Mouse (Mus musculus): Measurements from ENCODE around the gene Izumo1. TPM values are rescaled to one million over a fixed set of nuclear protein-coding genes. Genes with fewer than 3 reads are reported as not detected.

Izumo1 gene
- polyA plus RNA-seq, 1 experiment from 2014 or later, result not detected

DNA sequence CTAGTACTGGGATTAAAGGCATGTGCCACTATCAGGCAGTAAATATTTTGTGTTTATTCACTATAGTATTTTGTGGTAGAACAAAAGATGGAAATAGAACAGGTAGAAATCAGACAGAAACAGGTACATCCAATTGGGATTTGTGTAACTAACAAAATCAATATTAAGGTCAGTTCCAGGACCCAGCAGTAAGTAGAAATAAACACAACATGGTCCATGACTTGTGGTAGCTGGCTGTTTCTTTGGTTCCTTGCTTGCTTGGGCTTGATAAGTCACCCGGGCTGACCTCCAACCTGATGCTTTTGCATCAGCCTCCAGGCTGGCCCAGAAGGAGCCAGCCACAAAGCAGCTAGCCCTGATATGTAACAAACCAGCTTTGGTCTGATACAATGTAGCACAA lies 12.1 kb upstream of the Izumo1 start:
- DNase-seq (ENCODE audit: low spot score), result no peak
- Histone ChIP-seq H3K4me2 (ENCODE audit: low read length) (no peak overlapping the region), H3K36me3 (ENCODE audit: control insufficient read depth, insufficient read depth, low read length) (no peaks in the 10 kb centered on the region), H3K4me3 (ENCODE audit: low read depth, low read length) (no peak overlapping the region), H3K27me3 (replicated peaks; ENCODE audit: control insufficient read depth, insufficient read depth, low read length) (no peaks in the 10 kb centered on the region), H3K4me1 (ENCODE audit: control insufficient read depth, insufficient read depth, low read length) (no peaks in the 10 kb centered on the region), H3K9me3 (replicated peaks; ENCODE audit: control insufficient read depth, low read length) (no peaks in the 10 kb centered on the region), H3K9ac (ENCODE audit: low read length) (no peak overlapping the region), H3K27ac (ENCODE audit: low read depth, low read length) (no peak overlapping the region)
- 82% methylated on average over 1 of the region's 1 CpGs for WGBS
- ATAC-seq, result no peak

DNA sequence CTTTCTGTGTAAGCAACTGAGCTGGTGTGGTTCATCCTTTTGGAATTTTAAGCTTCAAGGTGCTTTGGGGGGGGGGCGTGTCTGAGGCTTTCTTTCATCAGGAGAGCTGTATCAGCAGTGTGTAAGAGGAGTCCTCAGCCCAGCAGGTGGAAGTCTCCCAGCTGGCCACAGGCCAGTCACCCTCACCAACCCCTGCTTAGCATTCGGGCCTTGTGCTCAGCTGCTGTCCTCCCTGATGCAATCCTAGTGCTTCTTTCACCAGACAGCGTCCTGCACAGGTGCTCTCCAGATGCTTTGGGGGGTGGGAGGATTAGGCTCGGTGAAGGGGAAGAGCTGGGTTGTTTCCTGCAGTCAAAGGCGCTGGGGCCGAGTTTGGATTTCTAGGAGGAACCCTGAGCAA lies 5.3 kb upstream of the Izumo1 start:
- H3K36me3 ChIP-seq (ENCODE audit: control insufficient read depth, insufficient read depth, low read length), result no peaks in the 10 kb centered on the region
- no peak overlapping the region for H3K4me3 ChIP-seq (ENCODE audit: low read depth, low read length)
- H3K4me1 ChIP-seq (ENCODE audit: control insufficient read depth, insufficient read depth, low read length), result no peaks in the 10 kb centered on the region
- DNase-seq (ENCODE audit: low spot score) (no peak), ATAC-seq (no peak)
- no peaks in the 10 kb centered on the region for H3K9me3 ChIP-seq (replicated peaks; ENCODE audit: control insufficient read depth, low read length)
- H3K27me3 ChIP-seq (replicated peaks; ENCODE audit: control insufficient read depth, insufficient read depth, low read length), result peaks cover 20% of the 10 kb centered on the region
- no peak overlapping the region for H3K9ac ChIP-seq (ENCODE audit: low read length)
- WGBS, result 20% methylated on average over 6 of the region's 6 CpGs
- H3K27ac ChIP-seq (ENCODE audit: low read depth, low read length), result no peak overlapping the region
- no peak overlapping the region for H3K4me2 ChIP-seq (ENCODE audit: low read length)

DNA sequence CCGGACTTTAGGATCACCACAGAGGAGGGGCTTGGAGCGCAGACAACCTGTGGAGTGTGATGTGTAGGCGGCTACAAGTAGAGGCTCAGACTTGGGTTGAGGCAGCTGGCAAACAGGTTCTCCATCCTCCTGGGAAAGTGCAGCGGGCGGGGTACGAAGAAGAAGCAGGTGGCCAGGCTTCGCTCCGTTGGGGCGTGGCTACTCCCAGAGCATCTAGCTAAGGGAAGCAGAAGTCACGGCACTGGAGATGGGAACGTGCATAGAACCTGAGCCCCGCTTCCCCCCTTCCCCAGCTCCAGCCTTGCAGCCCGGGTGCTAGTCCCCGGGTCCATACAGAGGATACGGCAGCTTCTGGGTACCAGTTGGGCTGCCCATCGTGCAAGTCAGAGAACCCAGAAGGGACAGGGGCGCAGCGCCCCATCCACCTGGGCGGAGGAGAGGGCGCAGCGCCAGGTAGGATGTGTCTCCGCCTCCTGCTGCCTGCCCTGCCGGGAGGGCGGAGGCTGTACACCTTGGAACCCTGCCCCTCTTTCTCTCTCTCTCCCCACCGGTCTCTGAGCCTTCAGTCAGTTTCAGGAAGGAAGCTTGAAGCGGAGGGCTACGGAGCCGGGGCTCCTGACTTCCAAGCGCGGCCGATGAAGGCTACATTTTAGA lies 4.4 kb upstream of the Izumo1 start, which contains the start of gene Fut1:
TSS of gene Fut1 (plus strand) at position 248 of the 654 bp plus-strand sequence.
- H3K27me3 ChIP-seq (replicated peaks; ENCODE audit: control insufficient read depth, insufficient read depth, low read length), result peaks cover 20% of the 10 kb centered on the region
- no peak within 1 kb of the TSS for H3K27ac ChIP-seq (ENCODE audit: low read depth, low read length)
- no peak within 1 kb of the TSS for H3K9ac ChIP-seq (ENCODE audit: low read length)
- 0 out of 2 replicates have a peak within 1 kb of the TSS, but pooled peaks have one; percentile 18 for H3K4me2 ChIP-seq (ENCODE audit: low read length)
- no peak for ATAC-seq
- H3K36me3 ChIP-seq (ENCODE audit: control insufficient read depth, insufficient read depth, low read length), result no peaks in the 10 kb centered on the region
- H3K4me1 ChIP-seq (ENCODE audit: control insufficient read depth, insufficient read depth, low read length), result no peaks in the 10 kb centered on the region
- DNase-seq (ENCODE audit: low spot score), result no peak
- H3K9me3 ChIP-seq (replicated peaks; ENCODE audit: control insufficient read depth, low read length), result no peaks in the 10 kb centered on the region
- no peak within 1 kb of the TSS for H3K4me3 ChIP-seq (ENCODE audit: low read depth, low read length)
- 7% methylated on average over 28 of the region's 31 CpGs for WGBS

DNA sequence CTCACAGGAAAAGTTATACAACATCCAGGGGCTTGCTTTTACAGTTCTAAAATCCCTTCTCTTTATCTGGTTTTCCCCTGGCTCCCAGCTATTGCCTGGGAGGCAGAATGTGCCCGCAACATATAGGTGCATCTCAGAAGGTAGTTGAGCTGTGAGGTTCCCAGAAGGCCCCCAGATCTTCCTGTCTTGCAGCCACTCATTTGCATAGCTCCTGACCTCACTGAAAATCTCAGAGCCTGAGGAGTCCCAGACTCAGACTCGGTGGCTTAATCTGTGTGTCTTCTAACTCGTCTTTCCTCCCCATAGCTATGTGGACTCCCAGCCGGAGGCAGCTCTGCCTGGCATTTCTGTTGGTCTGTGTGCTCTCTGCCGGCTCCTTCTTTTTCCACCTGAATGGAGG lies 3.3 kb upstream of the Izumo1 start:
- ATAC-seq, result no peak
- no peak overlapping the region for H3K9ac ChIP-seq (ENCODE audit: low read length)
- H3K27ac ChIP-seq (ENCODE audit: low read depth, low read length), result no peak overlapping the region
- H3K36me3 ChIP-seq (ENCODE audit: control insufficient read depth, insufficient read depth, low read length), result no peaks in the 10 kb centered on the region
- H3K4me1 ChIP-seq (ENCODE audit: control insufficient read depth, insufficient read depth, low read length), result no peaks in the 10 kb centered on the region
- H3K9me3 ChIP-seq (replicated peaks; ENCODE audit: control insufficient read depth, low read length), result no peaks in the 10 kb centered on the region
- DNase-seq (ENCODE audit: low spot score), result no peak
- WGBS, result 83% methylated on average over 5 of the region's 5 CpGs
- no peak overlapping the region for H3K4me2 ChIP-seq (ENCODE audit: low read length)
- H3K27me3 ChIP-seq (replicated peaks; ENCODE audit: control insufficient read depth, insufficient read depth, low read length), result peaks cover 20% of the 10 kb centered on the region
- H3K4me3 ChIP-seq (ENCODE audit: low read depth, low read length), result no peak overlapping the region

DNA sequence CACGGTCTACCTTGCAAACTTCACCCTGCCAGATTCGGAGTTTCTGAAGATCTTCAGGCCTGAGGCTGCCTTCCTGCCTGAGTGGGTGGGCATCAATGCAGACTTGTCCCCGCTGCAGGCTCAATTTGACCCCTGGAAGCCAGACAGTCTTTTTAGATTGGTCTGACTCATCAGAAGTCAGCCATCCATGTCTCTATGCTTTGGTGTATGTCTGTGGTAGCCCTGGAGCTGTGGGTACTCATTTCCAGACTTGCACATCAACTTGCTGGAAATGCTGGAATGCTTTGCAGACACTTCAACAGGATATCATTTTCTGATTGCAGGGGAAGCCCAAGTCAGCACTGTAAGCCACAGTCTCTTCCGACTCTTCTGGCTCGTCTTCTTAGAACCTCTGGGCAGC lies 2.0 kb upstream of the Izumo1 start:
- no peak for ATAC-seq
- H3K9me3 ChIP-seq (replicated peaks; ENCODE audit: control insufficient read depth, low read length), result no peaks in the 10 kb centered on the region
- H3K27me3 ChIP-seq (replicated peaks; ENCODE audit: control insufficient read depth, insufficient read depth, low read length), result peaks cover 20% of the 10 kb centered on the region
- no peak overlapping the region for H3K27ac ChIP-seq (ENCODE audit: low read depth, low read length)
- no peaks in the 10 kb centered on the region for H3K36me3 ChIP-seq (ENCODE audit: control insufficient read depth, insufficient read depth, low read length)
- DNase-seq (ENCODE audit: low spot score), result no peak
- no peak overlapping the region for H3K9ac ChIP-seq (ENCODE audit: low read length)
- WGBS, result 92% methylated on average over 5 of the region's 5 CpGs
- H3K4me3 ChIP-seq (ENCODE audit: low read depth, low read length), result no peak overlapping the region
- H3K4me2 ChIP-seq (ENCODE audit: low read length), result no peak overlapping the region
- H3K4me1 ChIP-seq (ENCODE audit: control insufficient read depth, insufficient read depth, low read length), result no peaks in the 10 kb centered on the region

DNA sequence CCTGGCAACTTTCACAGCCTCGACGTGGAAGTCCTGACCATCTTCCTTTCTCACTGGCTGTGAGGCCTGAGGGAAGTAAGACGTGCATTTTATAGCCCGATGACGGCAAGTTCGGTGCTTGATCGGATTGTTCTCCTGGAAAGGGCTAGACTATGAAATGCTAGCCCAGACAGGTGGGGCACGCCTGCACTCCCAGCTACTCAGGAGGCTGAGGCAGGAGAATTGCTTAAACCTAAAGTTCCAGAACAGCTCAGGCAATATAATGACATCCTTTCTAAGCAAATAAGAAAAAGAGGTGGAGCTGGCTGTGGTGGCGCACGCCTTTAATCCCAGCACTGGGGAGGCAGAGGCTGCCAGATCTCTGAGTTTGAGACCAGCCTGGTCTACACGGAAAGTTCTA lies 1.9 kb downstream of the Izumo1 start:
- Histone ChIP-seq H3K9me3 (replicated peaks; ENCODE audit: control insufficient read depth, low read length) (no peaks in the 10 kb centered on the region), H3K9ac (ENCODE audit: low read length) (no peak overlapping the region), H3K27me3 (replicated peaks; ENCODE audit: control insufficient read depth, insufficient read depth, low read length) (0 out of 2 replicates have a peak, but pooled peaks cover 7% of the 10 kb centered on the region), H3K36me3 (ENCODE audit: control insufficient read depth, insufficient read depth, low read length) (no peaks in the 10 kb centered on the region), H3K4me1 (ENCODE audit: control insufficient read depth, insufficient read depth, low read length) (0 out of 2 replicates have a peak, but pooled peaks cover 2% of the 10 kb centered on the region), H3K27ac (ENCODE audit: low read depth, low read length) (no peak overlapping the region), H3K4me3 (ENCODE audit: low read depth, low read length) (no peak overlapping the region), H3K4me2 (ENCODE audit: low read length) (no peak overlapping the region)
- WGBS, result 95% methylated on average over 11 of the region's 11 CpGs
- no peak for ATAC-seq
- DNase-seq (ENCODE audit: low spot score), result no peak

DNA sequence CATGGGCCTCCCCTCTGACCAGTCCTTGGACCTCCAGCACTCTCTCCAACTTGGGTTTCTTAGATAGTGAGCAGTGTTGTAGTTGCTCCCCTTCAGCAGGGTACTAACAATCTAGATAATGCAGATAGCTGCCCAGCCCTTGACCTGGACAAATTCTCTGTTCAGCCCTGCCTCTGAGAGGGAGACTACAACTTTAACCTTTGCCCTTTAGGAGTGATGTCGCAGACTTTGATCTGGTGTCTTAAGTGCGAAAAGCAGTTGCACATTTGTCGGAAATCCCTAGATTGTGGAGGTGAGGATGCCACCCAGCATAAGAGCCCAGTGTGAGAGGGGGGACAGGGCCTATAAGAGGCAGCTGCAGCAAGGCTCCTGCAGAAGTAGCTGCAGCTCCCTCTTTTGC lies 3.1 kb downstream of the Izumo1 start:
- Histone ChIP-seq H3K4me2 (ENCODE audit: low read length) (no peak overlapping the region), H3K27me3 (replicated peaks; ENCODE audit: control insufficient read depth, insufficient read depth, low read length) (0 out of 2 replicates have a peak, but pooled peaks cover under 1% of the 10 kb centered on the region), H3K9ac (ENCODE audit: low read length) (no peak overlapping the region), H3K4me3 (ENCODE audit: low read depth, low read length) (no peak overlapping the region), H3K27ac (ENCODE audit: low read depth, low read length) (no peak overlapping the region), H3K4me1 (ENCODE audit: control insufficient read depth, insufficient read depth, low read length) (0 out of 2 replicates have a peak, but pooled peaks cover 2% of the 10 kb centered on the region), H3K9me3 (replicated peaks; ENCODE audit: control insufficient read depth, low read length) (no peaks in the 10 kb centered on the region), H3K36me3 (ENCODE audit: control insufficient read depth, insufficient read depth, low read length) (no peaks in the 10 kb centered on the region)
- ATAC-seq (no peak), DNase-seq (ENCODE audit: low spot score) (no peak)
- WGBS, result 87% methylated on average over 3 of the region's 3 CpGs

DNA sequence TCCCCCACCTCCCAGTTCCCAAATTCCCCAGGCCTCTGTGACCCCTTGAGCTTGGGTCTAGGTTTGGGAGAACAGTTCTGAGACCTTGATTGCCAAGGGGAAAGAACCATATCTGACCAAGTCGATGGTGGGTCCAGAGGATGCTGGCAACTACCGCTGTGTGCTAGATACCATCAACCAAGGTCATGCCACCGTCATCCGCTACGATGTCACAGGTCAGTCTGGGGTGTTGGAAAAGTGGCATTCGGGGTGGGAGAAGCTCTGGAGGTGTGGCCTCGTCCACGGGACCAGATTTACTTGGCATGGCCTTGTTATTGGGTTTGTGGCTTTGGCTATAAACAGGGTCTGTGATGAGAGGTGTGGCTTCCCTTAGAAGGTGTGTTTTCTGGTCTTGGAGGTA lies 3.9 kb downstream of the Izumo1 start:
- Histone ChIP-seq H3K27ac (ENCODE audit: low read depth, low read length) (no peak overlapping the region), H3K4me2 (ENCODE audit: low read length) (no peak overlapping the region), H3K4me3 (ENCODE audit: low read depth, low read length) (no peak overlapping the region), H3K9me3 (replicated peaks; ENCODE audit: control insufficient read depth, low read length) (no peaks in the 10 kb centered on the region), H3K9ac (ENCODE audit: low read length) (no peak overlapping the region), H3K27me3 (replicated peaks; ENCODE audit: control insufficient read depth, insufficient read depth, low read length) (no peaks in the 10 kb centered on the region), H3K36me3 (ENCODE audit: control insufficient read depth, insufficient read depth, low read length) (no peaks in the 10 kb centered on the region), H3K4me1 (ENCODE audit: control insufficient read depth, insufficient read depth, low read length) (0 out of 2 replicates have a peak, but pooled peaks cover 2% of the 10 kb centered on the region)
- no peak for ATAC-seq
- no peak for DNase-seq (ENCODE audit: low spot score)
- 89% methylated on average over 8 of the region's 8 CpGs for WGBS

DNA sequence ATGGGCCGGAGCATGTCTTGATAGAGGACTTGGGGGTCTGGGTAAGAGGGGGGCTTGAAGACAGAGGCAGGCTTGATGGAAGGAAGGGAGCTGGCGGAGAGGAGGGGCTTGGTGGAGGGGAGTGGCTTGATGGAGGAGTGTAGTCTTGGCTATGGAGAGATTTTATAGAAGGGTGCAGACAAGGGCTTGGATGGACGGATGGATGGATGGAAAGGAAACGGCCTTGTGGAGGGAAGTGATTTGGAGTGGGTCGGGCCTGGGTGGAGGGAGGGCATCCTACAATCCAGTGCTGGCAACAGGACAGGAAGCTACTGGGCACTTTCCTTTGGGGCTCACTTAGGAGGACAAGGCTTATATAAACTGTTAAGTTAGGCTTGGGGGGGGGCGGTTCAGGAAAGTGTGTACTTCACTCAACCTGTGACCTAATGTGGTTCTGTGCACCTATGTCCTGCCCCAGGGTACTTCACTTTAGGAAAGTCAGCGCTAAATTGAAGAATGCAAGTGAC lies 5.0 kb downstream of the Izumo1 start:
- H3K27me3 ChIP-seq (replicated peaks; ENCODE audit: control insufficient read depth, insufficient read depth, low read length), result no peaks in the 10 kb centered on the region
- no peak overlapping the region for H3K9ac ChIP-seq (ENCODE audit: low read length)
- DNase-seq (ENCODE audit: low spot score) (no peak), ATAC-seq (no peak)
- H3K9me3 ChIP-seq (replicated peaks; ENCODE audit: control insufficient read depth, low read length), result no peaks in the 10 kb centered on the region
- H3K27ac ChIP-seq (ENCODE audit: low read depth, low read length), result no peak overlapping the region
- 91% methylated on average over 7 of the region's 7 CpGs for WGBS
- H3K4me2 ChIP-seq (ENCODE audit: low read length), result no peak overlapping the region
- no peaks in the 10 kb centered on the region for H3K36me3 ChIP-seq (ENCODE audit: control insufficient read depth, insufficient read depth, low read length)
- H3K4me3 ChIP-seq (ENCODE audit: low read depth, low read length), result no peak overlapping the region
- 0 out of 2 replicates have a peak, but pooled peaks cover 2% of the 10 kb centered on the region for H3K4me1 ChIP-seq (ENCODE audit: control insufficient read depth, insufficient read depth, low read length)
